Mouse (Mus musculus): ENCODE measurements around the gene 4921536K21Rik.

DNA sequence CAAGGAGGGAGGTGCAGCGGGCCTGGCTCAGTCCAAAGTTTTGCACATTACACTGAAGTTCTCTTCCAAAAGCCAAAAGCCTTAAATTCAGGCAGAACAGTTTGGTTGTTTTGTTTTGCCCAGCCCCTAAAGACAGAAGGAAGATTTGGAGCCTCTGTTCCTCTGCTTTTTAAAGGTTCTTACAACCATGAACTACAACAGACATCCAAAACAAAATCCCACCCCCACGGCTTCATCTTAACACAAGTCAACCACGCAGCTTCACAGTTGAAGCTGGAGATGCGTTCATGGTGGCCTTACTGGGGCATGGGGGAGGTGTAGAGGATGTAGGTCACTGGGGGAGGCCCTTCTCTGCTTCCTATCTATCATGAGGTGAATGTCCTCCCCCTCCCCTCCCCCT, 43.0 kb downstream of the 4921536K21Rik start:
- TF ChIP-seq POLR2A (IDR thresholded peaks at IDR 0.05; ENCODE audit: low read depth, low read length) (no peak), CTCF (IDR thresholded peaks at IDR 0.05; ENCODE audit: borderline replicate concordance, insufficient read depth, low read length) (no peak)

All from embryonic fibroblast, embryonic 13.5 days (primary cell).